Mouse (Mus musculus) spleen, embryonic (tissue): ENCODE measurements around the gene Dsn1.

Experiments
- CTCF ChIA-PET: fragments of 350-600 bp; sonication (Branson Sonifier 250); formaldehyde crosslinking; loops from one replicate; lab custom pipeline; 2022; lab: Charles Lee

Dsn1 gene

GRCm38 (mm10) chr2:157006511-157007233, at the start of gene Dsn1:
Dsn1 (minus strand) TSS chr2:157007154.
- CTCF ChIA-PET, result interaction anchor here (0.6 kb wide), 1 partner anchor 57 kb away, joined by 4 read pairs; no protein-coding TSS in a partner anchor

GRCm38 (mm10) chr2:157055721-157056120, 48.8 kb upstream of the Dsn1 start:
- CTCF ChIA-PET, result no interaction called here

- CTCF ChIA-PET, result interaction anchor here (0.6 kb wide), 1 partner anchor 1105 kb away, joined by 5 read pairs; no protein-coding TSS in a partner anchor
These were observed 47.9 kb upstream of the Dsn1 start for GRCm38 (mm10) chr2:157054816-157055215.

GRCm38 (mm10) chr2:157054297-157054696, 47.3 kb upstream of the Dsn1 start:
- CTCF ChIA-PET, result interaction anchor here (0.6 kb wide), 1 partner anchor 1106 kb away, joined by 5 read pairs; no protein-coding TSS in a partner anchor

- CTCF ChIA-PET, result no interaction called here
These were observed 46.8 kb upstream of the Dsn1 start for GRCm38 (mm10) chr2:157053787-157054186.

GRCm38 (mm10) chr2:157053124-157053523, 46.2 kb upstream of the Dsn1 start:
- CTCF ChIA-PET, result no interaction called here

GRCm38 (mm10) chr2:157052448-157052847, 45.5 kb upstream of the Dsn1 start:
- CTCF ChIA-PET, result no interaction called here

- CTCF ChIA-PET, result interaction anchor here (0.7 kb wide), 1 partner anchor 1957 kb away, joined by 3 read pairs; no protein-coding TSS in a partner anchor
These were observed 42.9 kb upstream of the Dsn1 start for GRCm38 (mm10) chr2:157049831-157050243.

- CTCF ChIA-PET, result no interaction called here
These were observed 41.6 kb upstream of the Dsn1 start for GRCm38 (mm10) chr2:157048395-157049181.

- CTCF ChIA-PET, result interaction anchor here (0.6 kb wide), 1 partner anchor 121 kb away, joined by 5 read pairs; no protein-coding TSS in a partner anchor
These were observed 40.0 kb upstream of the Dsn1 start for GRCm38 (mm10) chr2:157046956-157047355.

- CTCF ChIA-PET, result no interaction called here
These were observed 39.0 kb upstream of the Dsn1 start for GRCm38 (mm10) chr2:157045932-157046331.

- CTCF ChIA-PET, result interaction anchor here (0.7 kb wide), 1 partner anchor 48 kb away, joined by 3 read pairs; no protein-coding TSS in a partner anchor
These were observed 37.0 kb upstream of the Dsn1 start for GRCm38 (mm10) chr2:157043987-157044386.

GRCm38 (mm10) chr2:157043556-157043955, 36.6 kb upstream of the Dsn1 start:
- CTCF ChIA-PET, result interaction anchor here (0.7 kb wide), 1 partner anchor 48 kb away, joined by 3 read pairs; no protein-coding TSS in a partner anchor

GRCm38 (mm10) chr2:157041421-157041820, 34.5 kb upstream of the Dsn1 start:
- CTCF ChIA-PET, result interaction anchor here (0.7 kb wide), 1 partner anchor 47 kb away, joined by 4 read pairs; no protein-coding TSS in a partner anchor

GRCm38 (mm10) chr2:157040649-157041046, 33.7 kb upstream of the Dsn1 start:
- CTCF ChIA-PET, result interaction anchor here (0.7 kb wide), 1 partner anchor 46 kb away, joined by 4 read pairs; no protein-coding TSS in a partner anchor

- CTCF ChIA-PET, result no interaction called here
These were observed 33.1 kb upstream of the Dsn1 start for GRCm38 (mm10) chr2:157039900-157040648.

- CTCF ChIA-PET, result no interaction called here
These were observed 30.3 kb upstream of the Dsn1 start for GRCm38 (mm10) chr2:157037303-157037702.

- CTCF ChIA-PET, result no interaction called here
These were observed 29.4 kb upstream of the Dsn1 start for GRCm38 (mm10) chr2:157036400-157036799.

- CTCF ChIA-PET, result no interaction called here
These were observed 28.4 kb upstream of the Dsn1 start for GRCm38 (mm10) chr2:157035371-157035770.

- CTCF ChIA-PET, result no interaction called here
These were observed 23.9 kb upstream of the Dsn1 start for GRCm38 (mm10) chr2:157030804-157031203.

GRCm38 (mm10) chr2:157028261-157028660, 21.3 kb upstream of the Dsn1 start:
- CTCF ChIA-PET, result no interaction called here
